Mouse (Mus musculus) left cerebral cortex, postnatal 25 days (tissue): ENCODE data around the gene Eml6. TPM values are rescaled to one million over a fixed set of nuclear protein-coding genes. Genes with fewer than 3 reads are reported as not detected.
A peak's percentile ranks its signal among the peaks of the same experiment; 100 is the strongest.

ENCODE experiments used
- DNase-seq, 2 experiments: peaks; one replicate each; pipeline ENCODE4 v3.0.0; 2022; ENCODE audit warnings: low spot score in 2 of 2, mixed read lengths in 1 of 2
- intact Hi-C: fragments of 180-260 bp; cut with DNase I; formaldehyde crosslinking; loops from one replicate; pipeline ENCODE4 v1.15.1; 2025
- total RNA-seq, 2 experiments: library from RNA; stranded (reverse); gene quantifications; 2 replicates each; pipeline ENCODE4 v1.2.3; 2021

Gene Eml6
- total RNA-seq, 2 experiments from 2014 or later, result 23.7 to 24.4 TPM

- intact Hi-C loops, result no loop called here
- no peak for DNase-seq
These were observed 224.1 kb downstream of the Eml6 start for GRCm38 (mm10) chr11:29801432-29802427.

GRCm38 (mm10) chr11:29799839-29800238 is 226.0 kb downstream of the Eml6 start:
- no peak for DNase-seq
- intact Hi-C loops, result no loop called here

- intact Hi-C loops, result loop anchor here (1.0 kb wide), 1 partner anchor 70 kb away; no protein-coding TSS in a partner anchor
These were observed 230.7 kb downstream of the Eml6 start for GRCm38 (mm10) chr11:29795106-29795505.

GRCm38 (mm10) chr11:29794475-29794874 is 231.4 kb downstream of the Eml6 start:
- peak in 1 of 2 experiments; percentile 63 for DNase-seq
- intact Hi-C loops, result no loop called here

More at GRCm38 (mm10) chr11:29795106-29795505, 230.7 kb downstream of the Eml6 start:
- DNase-seq, result peak; percentile 70 to 89

- DNase-seq, result no peak
- intact Hi-C loops, result no loop called here
These were observed 235.0 kb downstream of the Eml6 start for GRCm38 (mm10) chr11:29790796-29791195.

- DNase-seq, result peak; percentile 89 to 97
- intact Hi-C loops, result loop anchor here (1.0 to 5.0 kb wide), 4 partner anchors 11 to 42 kb away; no protein-coding TSS in a partner anchor
These were observed 236.8 kb downstream of the Eml6 start for GRCm38 (mm10) chr11:29788921-29789638.

GRCm38 (mm10) chr11:29788499-29788898 is 237.3 kb downstream of the Eml6 start:
- DNase-seq, result no peak
- intact Hi-C loops, result loop anchor here (1.0 to 5.0 kb wide), 3 partner anchors 22 to 41 kb away; no protein-coding TSS in a partner anchor

- peak in 1 of 2 experiments; percentile 57 for DNase-seq
These were observed 238.4 kb downstream of the Eml6 start for GRCm38 (mm10) chr11:29787473-29787872.

GRCm38 (mm10) chr11:29786583-29787219 is 239.1 kb downstream of the Eml6 start:
- DNase-seq, result no peak
- intact Hi-C loops, result loop anchor here (5.0 kb wide), 1 partner anchor 39 kb away; no protein-coding TSS in a partner anchor

More at GRCm38 (mm10) chr11:29787473-29787872, 238.4 kb downstream of the Eml6 start:
- intact Hi-C loops, result loop anchor here (5.0 kb wide), 1 partner anchor 40 kb away; no protein-coding TSS in a partner anchor

GRCm38 (mm10) chr11:29779409-29780026 is 246.3 kb downstream of the Eml6 start:
- intact Hi-C loops, result loop anchor here (5.0 kb wide), 1 partner anchor 57 kb away; no protein-coding TSS in a partner anchor
- no peak for DNase-seq

GRCm38 (mm10) chr11:29778936-29779335 is 246.9 kb downstream of the Eml6 start:
- intact Hi-C loops, result loop anchor here (1.0 to 5.0 kb wide), 3 partner anchors 10 to 57 kb away; no protein-coding TSS in a partner anchor
- DNase-seq, result no peak

- peak; percentile 55 to 96 for DNase-seq
- intact Hi-C loops, result loop anchor here (1.0 to 5.0 kb wide), 3 partner anchors 11 to 56 kb away; no protein-coding TSS in a partner anchor
These were observed 247.9 kb downstream of the Eml6 start for GRCm38 (mm10) chr11:29777964-29778363.

- DNase-seq, result no peak
These were observed 251.1 kb downstream of the Eml6 start for GRCm38 (mm10) chr11:29774760-29775159.

GRCm38 (mm10) chr11:29774296-29774695 is 251.5 kb downstream of the Eml6 start:
- DNase-seq, result no peak
- intact Hi-C loops, result no loop called here

More at GRCm38 (mm10) chr11:29774760-29775159, 251.1 kb downstream of the Eml6 start:
- intact Hi-C loops, result loop anchor here (5.0 kb wide), 1 partner anchor 52 kb away; no protein-coding TSS in a partner anchor

- DNase-seq, result no peak
- intact Hi-C loops, result no loop called here
These were observed 253.6 kb downstream of the Eml6 start for GRCm38 (mm10) chr11:29772279-29772678.

- no peak for DNase-seq
- intact Hi-C loops, result no loop called here
These were observed 255.0 kb downstream of the Eml6 start for GRCm38 (mm10) chr11:29770666-29771400.

GRCm38 (mm10) chr11:29768523-29768922 is 257.3 kb downstream of the Eml6 start:
- no peak for DNase-seq
- intact Hi-C loops, result no loop called here
